Mouse (Mus musculus) bone marrow macrophage, adult 2 months (primary cell): ENCODE measurements at regions not wholly inside any gene's neighbourhood (a gene's known extent, or its start where the extent isn't known, plus 50 kb on each side); places are given as distances from the start of the nearest gene placed in this dataset.

Experiments
- CTCF ChIP-seq: IDR thresholded peaks from 2 replicates; pipeline ENCODE4 v1.5.1; 2012; ENCODE audit warnings: low read depth, mild to moderate bottlenecking, low read length, moderate library complexity
- POLR2A ChIP-seq: IDR thresholded peaks from 2 replicates; pipeline ENCODE4 v1.6.1; 2012; ENCODE audit warnings: mild to moderate bottlenecking, low read depth, low read length, borderline replicate concordance

DNA sequence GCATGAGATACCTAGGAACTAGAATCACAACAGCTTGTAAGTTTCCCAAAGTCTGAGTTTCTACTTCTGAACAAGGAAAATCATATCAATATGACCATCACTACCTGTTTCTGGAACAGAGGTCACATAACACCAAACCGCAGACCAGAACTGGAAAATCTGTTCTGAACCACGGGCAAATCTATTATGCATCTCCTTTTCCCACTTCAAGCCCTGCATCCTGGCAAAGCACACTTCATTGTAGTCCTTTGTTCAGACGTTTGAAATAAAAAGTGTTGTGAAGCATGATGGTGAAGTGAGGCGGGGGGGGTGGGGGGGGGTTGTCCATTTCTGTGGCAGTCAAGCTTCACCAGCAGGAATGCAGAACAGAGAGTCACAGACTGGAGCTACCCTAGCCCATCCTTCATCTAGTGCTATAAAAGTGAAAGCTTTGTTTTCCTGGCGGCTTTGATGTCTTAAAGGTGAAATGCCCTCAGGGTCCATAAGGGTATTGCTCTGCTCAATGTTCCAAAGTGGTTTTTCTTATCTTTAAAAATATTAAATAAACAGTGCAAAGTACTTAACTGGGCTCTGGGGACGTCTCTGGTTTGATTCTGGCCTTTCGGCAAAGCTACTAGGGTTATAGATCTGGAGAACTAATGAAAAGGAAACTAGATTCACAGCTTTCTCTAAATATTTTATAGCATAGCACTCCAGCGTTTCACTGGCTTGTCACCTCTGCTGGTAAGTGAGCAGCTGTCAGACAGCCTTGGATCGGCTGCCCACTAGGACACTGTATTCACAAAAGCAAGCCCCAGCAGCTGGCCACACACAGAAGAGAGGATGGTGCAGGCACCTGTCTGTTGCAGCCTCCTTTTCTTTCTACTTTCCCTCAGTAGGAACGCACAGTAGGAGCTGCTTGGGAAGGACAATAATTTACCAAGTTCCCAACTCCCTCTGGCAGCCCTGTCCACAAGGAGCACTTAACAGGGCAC, 218.0 kb upstream of the Fscb start:
- TF ChIP-seq POLR2A (no peak), CTCF (no peak)
